Mouse (Mus musculus) myocyte (in vitro differentiated cells): ENCODE results near the gene Ulk4. TPM values are rescaled to one million over a fixed set of nuclear protein-coding genes. Genes with fewer than 3 reads are reported as not detected.

Experiments
- H3K27me3 ChIP-seq: one replicate; pipeline ENCODE4 v1.6.1; 2011; ENCODE audit not compliant: control insufficient read depth, insufficient read depth, insufficient read length
- H3K36me3 ChIP-seq: one replicate; pipeline ENCODE4 v1.6.1; 2011; ENCODE audit not compliant: control insufficient read depth, insufficient read depth
- H3K4me2 ChIP-seq: one replicate; pipeline ENCODE4 v1.6.1; 2011; ENCODE audit warnings: low read depth, control low read depth
- H3K4me3 ChIP-seq: one replicate; pipeline ENCODE4 v1.5.1; 2011; ENCODE audit warnings: mild to moderate bottlenecking, control low read depth, moderate library complexity
- H3K79me2 ChIP-seq: one replicate; pipeline ENCODE4 v1.6.1; 2011; ENCODE audit not compliant: control insufficient read depth, insufficient read depth
- H3ac ChIP-seq: one replicate; pipeline ENCODE4 v1.6.1; 2011; ENCODE audit not compliant: control insufficient read depth, insufficient read length
- CEBPB ChIP-seq: IDR thresholded peaks from 2 replicates; pipeline ENCODE4 v1.6.1; 2011; ENCODE audit warnings: mild to moderate bottlenecking, moderate library complexity; ENCODE audit not compliant: poor library complexity, insufficient read depth, severe bottlenecking
- E2F4 ChIP-seq: IDR thresholded peaks from one replicate; pipeline ENCODE4 v1.6.1; 2011; ENCODE audit warnings: mild to moderate bottlenecking, control low read depth, moderate library complexity; ENCODE audit not compliant: insufficient read depth
- MAX ChIP-seq: IDR thresholded peaks from one replicate; pipeline ENCODE4 v1.6.1; 2011; ENCODE audit warnings: low read depth, mild to moderate bottlenecking, control low read depth
- MYOD1 ChIP-seq, 3 experiments: IDR thresholded peaks; one replicate each; pipeline ENCODE4 v1.6.1; 2011; ENCODE audit warnings: control low read depth in 2 of 3, low read depth in 2 of 3, mild to moderate bottlenecking in 2 of 3, moderate library complexity in 1 of 3; ENCODE audit not compliant: insufficient read length in 2 of 3, control insufficient read depth in 1 of 3
- MYOG ChIP-seq, 3 experiments: IDR thresholded peaks; one replicate each; pipeline ENCODE4 v1.6.1; 2011; ENCODE audit warnings: control low read depth in 2 of 3, low read depth in 2 of 3, mild to moderate bottlenecking in 2 of 3; ENCODE audit not compliant: insufficient read length in 2 of 3, control insufficient read depth in 1 of 3, insufficient read depth in 1 of 3
- POLR2A ChIP-seq: IDR thresholded peaks from one replicate; pipeline ENCODE4 v1.6.1; 2011; ENCODE audit warnings: low read depth, mild to moderate bottlenecking, control low read depth, moderate library complexity; ENCODE audit not compliant: insufficient read length
- POLR2AphosphoS2 ChIP-seq: IDR thresholded peaks from one replicate; pipeline ENCODE4 v1.6.1; 2011; ENCODE audit warnings: low read depth, control low read depth; ENCODE audit not compliant: insufficient read length
- REST ChIP-seq: IDR thresholded peaks from one replicate; pipeline ENCODE4 v1.6.1; 2011; ENCODE audit warnings: mild to moderate bottlenecking, control low read depth, moderate library complexity; ENCODE audit not compliant: insufficient read depth, insufficient read length
- SRF ChIP-seq: IDR thresholded peaks from one replicate; pipeline ENCODE4 v1.6.1; 2011; ENCODE audit warnings: low read depth; ENCODE audit not compliant: control insufficient read depth, insufficient read length
- TCF12 ChIP-seq: IDR thresholded peaks from one replicate; pipeline ENCODE4 v1.6.1; 2011; ENCODE audit warnings: mild to moderate bottlenecking, control low read depth; ENCODE audit not compliant: poor library complexity, insufficient read depth, severe bottlenecking
- TCF3 ChIP-seq: IDR thresholded peaks from one replicate; pipeline ENCODE4 v1.6.1; 2011; ENCODE audit warnings: low read depth, control low read depth; ENCODE audit not compliant: insufficient read length
- USF1 ChIP-seq: IDR thresholded peaks from one replicate; pipeline ENCODE4 v1.6.1; 2011; ENCODE audit warnings: low read depth, mild to moderate bottlenecking, control low read depth, moderate library complexity
- polyA plus RNA-seq: library from polyadenylated mRNA; unstranded; fragments of >200 nt; fragmentation: generic; extraction: Trizol; gene quantifications from one replicate; pipeline ENCODE4 v1.2.1, GENCODE M21; 2012; ENCODE audit warnings: missing spikeins

Gene Ulk4
- polyA plus RNA-seq, 1 experiment = 0.85 TPM

DNA sequence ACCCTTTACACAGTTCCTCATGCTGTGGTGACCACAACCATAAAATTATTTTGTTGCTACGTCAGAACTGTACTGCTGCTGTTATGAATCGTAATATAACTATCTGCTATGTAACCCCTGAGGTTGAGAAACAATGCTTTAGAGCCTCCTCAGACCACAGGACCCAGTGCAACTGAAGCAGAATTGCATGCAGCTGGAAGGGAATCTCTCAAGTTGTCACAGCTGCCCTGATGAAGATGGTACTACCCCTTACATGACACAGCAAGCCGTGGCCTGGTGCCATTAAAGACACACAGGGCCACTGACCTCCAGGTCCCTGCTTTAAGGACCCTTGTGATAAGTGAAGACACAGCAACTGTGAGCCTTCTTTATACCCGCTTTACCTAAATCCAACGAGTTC is 123.7 kb downstream of the Ulk4 start:
- H3K4me3 ChIP-seq = no peak overlapping the region
- H3K36me3 ChIP-seq = no peaks in the 10 kb centered on the region
- no peaks in the 10 kb centered on the region for H3K27me3 ChIP-seq
- no peak overlapping the region for H3K4me2 ChIP-seq
- TF ChIP-seq REST (no peak), POLR2AphosphoS2 (no peak), E2F4 (no peak), TCF3 (no peak), MAX (no peak), MYOG (IDR thresholded peaks at IDR 0.05; ENCODE audit: control insufficient read depth in 1 of 3, insufficient read depth in 1 of 3, insufficient read length in 2 of 3, low read depth in 2 of 3) (no peak), CEBPB (no peak), TCF12 (no peak), USF1 (no peak), POLR2A (no peak)
- no peak overlapping the region for H3ac ChIP-seq
- H3K79me2 ChIP-seq = no peaks in the 10 kb centered on the region

DNA sequence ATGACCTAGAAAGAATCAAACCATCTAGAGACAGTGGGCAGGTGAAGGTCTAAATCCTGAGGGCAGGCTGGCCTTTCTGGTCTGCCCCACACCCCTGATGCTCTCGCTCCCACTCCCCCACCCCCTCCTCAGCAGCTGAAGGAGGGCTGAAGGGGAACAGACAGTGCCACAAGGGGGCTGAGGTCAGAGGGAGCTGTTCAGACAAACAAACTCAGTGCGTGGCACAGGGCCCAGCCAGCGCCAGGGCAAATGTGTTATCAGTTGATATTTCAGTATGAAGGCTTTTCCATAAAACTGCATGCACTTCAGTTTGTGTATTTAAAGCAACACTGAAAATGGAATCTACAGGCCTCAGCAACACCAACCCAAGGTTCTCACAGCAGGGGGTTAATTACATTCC is 128.4 kb downstream of the Ulk4 start:
- Histone ChIP-seq H3K36me3 (no peaks in the 10 kb centered on the region), H3K79me2 (no peaks in the 10 kb centered on the region), H3K4me2 (no peak overlapping the region), H3K4me3 (no peak overlapping the region), H3K27me3 (no peaks in the 10 kb centered on the region), H3ac (no peak overlapping the region)
- TF ChIP-seq REST (no peak), MAX (no peak), TCF12 (no peak), POLR2A (no peak), SRF (no peak), USF1 (no peak), TCF3 (no peak), CEBPB (no peak), POLR2AphosphoS2 (no peak), E2F4 (no peak), MYOG (IDR thresholded peaks at IDR 0.05; ENCODE audit: control insufficient read depth in 1 of 3, insufficient read depth in 1 of 3, insufficient read length in 2 of 3, low read depth in 2 of 3) (no peak), MYOD1 (IDR thresholded peaks at IDR 0.05; ENCODE audit: control insufficient read depth in 1 of 3, insufficient read length in 2 of 3, low read depth in 2 of 3) (no peak)

- no peaks in the 10 kb centered on the region for H3K27me3 ChIP-seq
- H3ac ChIP-seq = no peak overlapping the region
- no peak overlapping the region for H3K4me3 ChIP-seq
- no peaks in the 10 kb centered on the region for H3K36me3 ChIP-seq
- no peaks in the 10 kb centered on the region for H3K79me2 ChIP-seq
- TF ChIP-seq TCF3 = no peak
- TF ChIP-seq E2F4 = no peak
- no peak for TF ChIP-seq POLR2AphosphoS2
- no peak for TF ChIP-seq USF1
- no peak overlapping the region for H3K4me2 ChIP-seq
These were observed 133.8 kb downstream of the Ulk4 start for GRCm38 (mm10) chr9:121143208-121143607.

DNA sequence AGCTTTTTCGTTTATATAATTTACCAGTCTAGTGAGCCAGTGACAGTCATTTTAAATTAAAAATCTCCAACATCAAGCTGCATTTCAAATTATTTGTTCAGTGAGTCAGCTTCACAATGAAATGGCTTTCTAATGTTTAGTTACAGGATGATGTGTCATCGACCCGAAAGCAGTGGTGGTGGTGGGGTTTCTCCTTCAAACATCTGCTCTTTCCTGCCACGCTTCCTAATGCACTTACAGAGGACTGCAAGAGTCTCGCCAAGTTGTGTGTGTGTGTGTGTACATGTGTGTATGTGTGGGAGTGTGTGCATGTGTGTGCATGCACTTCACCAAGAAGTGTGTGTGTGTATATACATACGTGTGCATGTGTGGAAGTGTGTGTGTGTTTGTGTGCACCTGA is 144.4 kb downstream of the Ulk4 start:
- H3K79me2 ChIP-seq = no peaks in the 10 kb centered on the region
- no peak overlapping the region for H3ac ChIP-seq
- no peak overlapping the region for H3K4me3 ChIP-seq
- no peak overlapping the region for H3K4me2 ChIP-seq
- TF ChIP-seq MYOG (IDR thresholded peaks at IDR 0.05; ENCODE audit: control insufficient read depth in 1 of 3, insufficient read depth in 1 of 3, insufficient read length in 2 of 3, low read depth in 2 of 3) (no peak), E2F4 (no peak)
- H3K27me3 ChIP-seq = no peaks in the 10 kb centered on the region
- no peaks in the 10 kb centered on the region for H3K36me3 ChIP-seq

DNA sequence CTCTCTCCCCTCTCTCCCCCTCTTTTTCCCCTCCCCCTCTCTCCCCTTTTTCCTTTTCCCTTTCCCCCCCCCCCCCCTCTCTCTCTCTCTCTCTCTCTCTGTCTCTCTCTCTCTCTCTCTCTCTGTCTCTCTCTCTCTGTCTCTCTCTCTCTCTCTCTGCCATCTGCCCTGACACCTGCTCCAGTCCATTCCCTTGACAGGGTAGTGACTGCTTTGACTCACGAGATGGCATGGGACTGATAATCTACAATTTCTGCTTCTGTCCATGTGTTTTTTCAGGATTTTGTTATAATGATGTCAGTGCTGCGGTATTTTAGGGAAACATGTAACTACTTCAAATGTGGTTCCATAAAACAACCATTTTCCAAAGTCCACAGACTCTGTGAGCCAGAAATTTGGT is 147.5 kb downstream of the Ulk4 start:
- Histone ChIP-seq H3K36me3 (no peaks in the 10 kb centered on the region), H3K4me3 (no peak overlapping the region), H3K79me2 (no peaks in the 10 kb centered on the region), H3K27me3 (no peaks in the 10 kb centered on the region), H3K4me2 (no peak overlapping the region), H3ac (no peak overlapping the region)
- TF ChIP-seq E2F4 = no peak
- peak; percentile 36 for TF ChIP-seq TCF12
- peak; percentile 33 to 83 (median 78) for TF ChIP-seq MYOD1 (IDR thresholded peaks at IDR 0.05; ENCODE audit: control insufficient read depth in 1 of 3, insufficient read length in 2 of 3, low read depth in 2 of 3)

DNA sequence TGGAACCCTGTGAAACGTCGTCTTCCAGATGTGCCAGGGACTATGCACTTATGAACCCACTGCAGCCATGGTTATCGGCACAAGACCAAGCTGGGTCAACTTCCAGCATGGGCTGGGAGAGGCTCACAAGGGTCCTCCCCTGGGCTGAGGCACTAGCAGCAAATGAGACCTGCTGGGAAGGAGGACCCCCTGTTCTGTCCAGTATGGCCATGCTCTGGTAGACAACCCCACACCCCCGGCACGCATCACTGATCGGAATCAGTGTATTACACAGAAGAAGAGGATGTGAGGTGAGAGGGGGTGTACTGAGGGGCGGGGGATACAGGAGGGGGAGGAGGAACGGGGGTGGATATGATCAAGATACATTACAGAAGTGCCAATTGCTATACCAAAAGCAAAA is 148.1 kb downstream of the Ulk4 start:
- no peak overlapping the region for H3K4me3 ChIP-seq
- no peak overlapping the region for H3ac ChIP-seq
- H3K79me2 ChIP-seq = no peaks in the 10 kb centered on the region
- no peak for TF ChIP-seq POLR2AphosphoS2
- TF ChIP-seq MAX = no peak
- no peak for TF ChIP-seq CEBPB
- no peak for TF ChIP-seq REST
- TF ChIP-seq POLR2A = no peak
- no peak for TF ChIP-seq USF1
- TF ChIP-seq MYOD1 (IDR thresholded peaks at IDR 0.05; ENCODE audit: control insufficient read depth in 1 of 3, insufficient read length in 2 of 3, low read depth in 2 of 3) = no peak
- TF ChIP-seq SRF = no peak
- no peak for TF ChIP-seq E2F4
- TF ChIP-seq TCF12 = no peak
- no peaks in the 10 kb centered on the region for H3K27me3 ChIP-seq
- H3K4me2 ChIP-seq = no peak overlapping the region
- no peaks in the 10 kb centered on the region for H3K36me3 ChIP-seq
